Mouse (Mus musculus) hindbrain, embryonic 12.5 days (tissue): ENCODE results near the gene Borcs6. TPM values are rescaled to one million over a fixed set of nuclear protein-coding genes. Genes with fewer than 3 reads are reported as not detected.

Experiments used
- ATAC-seq: fragments of 200-750 bp; cut with Nextera tagmentation; 2 replicates; pipeline ENCODE4 v1.8.0; 2017; ENCODE audit warnings: moderate TSS enrichment; ENCODE audit not compliant: low FRiP score
- H3K27ac ChIP-seq: fragments of 300-500 bp; sonication (generic); 2 replicates; pipeline ENCODE4 v1.5.1; 2016; ENCODE audit warnings: mild to moderate bottlenecking
- H3K27me3 ChIP-seq: fragments of 300-500 bp; sonication (generic); 2 replicates; pipeline ENCODE4 v1.6.1; 2016; ENCODE audit warnings: mild to moderate bottlenecking
- H3K36me3 ChIP-seq: fragments of 300-500 bp; sonication (generic); 2 replicates; pipeline ENCODE4 v1.6.1; 2016; ENCODE audit warnings: mild to moderate bottlenecking
- H3K4me1 ChIP-seq: fragments of 300-500 bp; sonication (generic); 2 replicates; pipeline ENCODE4 v1.6.1; 2016
- H3K4me2 ChIP-seq: fragments of 300-500 bp; sonication (generic); replicated peaks from 2 replicates; pipeline ENCODE4 v1.6.1; 2016; ENCODE audit warnings: mild to moderate bottlenecking
- H3K4me3 ChIP-seq: fragments of 300-500 bp; sonication (generic); 2 replicates; pipeline ENCODE4 v1.5.1; 2016; ENCODE audit warnings: mild to moderate bottlenecking
- H3K9ac ChIP-seq: fragments of 300-500 bp; sonication (generic); 2 replicates; pipeline ENCODE4 v1.6.1; 2016; ENCODE audit warnings: mild to moderate bottlenecking, moderate library complexity
- H3K9me3 ChIP-seq: fragments of 300-500 bp; sonication (generic); replicated peaks from 2 replicates; pipeline ENCODE4 v1.6.1; 2016; ENCODE audit warnings: mild to moderate bottlenecking
- WGBS: fragments of 180-500 bp; shearing (Covaris S2); methylation state at CpG from one replicate; pipeline ENCODE4 v1.1.7; 2016; 5-methylcytosine and 5-hydroxymethylcytosine counted together
- polyA plus RNA-seq: library from polyadenylated mRNA; unstranded; fragments of >200 nt; fragmentation: Nextera tagmentation; extraction: Ambion mirVana; gene quantifications from 2 replicates; pipeline ENCODE4 v1.2.1, GENCODE M21; 2016

The Borcs6 gene
- polyA plus RNA-seq, 1 experiment from 2014 or later = 16.6 TPM

GRCm38 (mm10) chr11:69035411-69035810 lies 24.1 kb upstream of the Borcs6 start:
- ATAC-seq = no peak
- peak overlapping the region; percentile 51; the same call in 1 of the 2 replicates for H3K4me2 ChIP-seq
- peak overlapping the region; percentile 70; the same call in 1 of the 2 replicates for H3K27ac ChIP-seq
- H3K4me1 ChIP-seq = peaks cover 26% of the 10 kb centered on the region
- WGBS = 83% methylated on average over 9 of the region's 9 CpGs
- peaks cover 53% of the 10 kb centered on the region for H3K36me3 ChIP-seq
- no peaks in the 10 kb centered on the region for H3K27me3 ChIP-seq
- peak overlapping the region; percentile 2; the same call in 1 of the 2 replicates for H3K4me3 ChIP-seq
- no peaks in the 10 kb centered on the region for H3K9me3 ChIP-seq
- no peak overlapping the region; the same call in 1 of the 2 replicates for H3K9ac ChIP-seq

- Histone ChIP-seq H3K27ac (peak overlapping the region; percentile 70; the same call in 1 of the 2 replicates), H3K9ac (no peak overlapping the region; the same call in 1 of the 2 replicates), H3K4me1 (peaks cover 26% of the 10 kb centered on the region), H3K36me3 (peaks cover 48% of the 10 kb centered on the region), H3K4me3 (peak overlapping the region; percentile 2; the same call in 1 of the 2 replicates), H3K27me3 (no peaks in the 10 kb centered on the region), H3K9me3 (no peaks in the 10 kb centered on the region), H3K4me2 (peak overlapping the region; percentile 51)
- ATAC-seq = 0 out of 2 replicates have a peak, but pooled peaks have one; percentile 14
- 5% methylated on average over 8 of the region's 8 CpGs for WGBS
Measured at GRCm38 (mm10) chr11:69035849-69036248, 23.7 kb upstream of the Borcs6 start.

- peak overlapping the region; percentile 80 for H3K27ac ChIP-seq
- ATAC-seq = no peak
- no peaks in the 10 kb centered on the region for H3K27me3 ChIP-seq
Measured at GRCm38 (mm10) chr11:69036486-69037230, 22.9 kb upstream of the Borcs6 start.

GRCm38 (mm10) chr11:69037231-69038061 lies 22.1 kb upstream of the Borcs6 start:
- Histone ChIP-seq H3K4me1 (peaks cover 26% of the 10 kb centered on the region), H3K9ac (peak overlapping the region; percentile 70), H3K27me3 (no peaks in the 10 kb centered on the region), H3K36me3 (peaks cover 35% of the 10 kb centered on the region), H3K9me3 (no peaks in the 10 kb centered on the region), H3K4me3 (peak overlapping the region; percentile 65), H3K27ac (peak overlapping the region; percentile 80), H3K4me2 (peak overlapping the region; percentile 51)
- peak; percentile 15; the same call in 1 of the 2 replicates for ATAC-seq
- 1% methylated on average over 34 of the region's 34 CpGs for WGBS

More at GRCm38 (mm10) chr11:69036486-69037230, 22.9 kb upstream of the Borcs6 start:
- 8% methylated on average over 20 of the region's 20 CpGs for WGBS
- Histone ChIP-seq H3K36me3 (peaks cover 40% of the 10 kb centered on the region), H3K9ac (peak overlapping the region; percentile 70), H3K4me1 (peaks cover 26% of the 10 kb centered on the region), H3K4me2 (peak overlapping the region; percentile 51), H3K4me3 (peak overlapping the region; percentile 65), H3K9me3 (no peaks in the 10 kb centered on the region)

- Histone ChIP-seq H3K4me2 (no peak overlapping the region), H3K36me3 (peaks cover 27% of the 10 kb centered on the region), H3K27ac (no peak overlapping the region), H3K9ac (no peak overlapping the region), H3K27me3 (no peaks in the 10 kb centered on the region), H3K9me3 (no peaks in the 10 kb centered on the region), H3K4me3 (no peak overlapping the region), H3K4me1 (peaks cover 26% of the 10 kb centered on the region)
- 76% methylated on average over 5 of the region's 5 CpGs for WGBS
- ATAC-seq = no peak
Measured at GRCm38 (mm10) chr11:69038173-69038572, 21.3 kb upstream of the Borcs6 start.

- Histone ChIP-seq H3K27ac (peak within 1 kb of the TSS; percentile 74), H3K4me1 (peaks cover 14% of the 10 kb centered on the region), H3K4me2 (peak within 1 kb of the TSS; percentile 79), H3K9ac (peak within 1 kb of the TSS; percentile 56), H3K9me3 (no peaks in the 10 kb centered on the region), H3K4me3 (peak within 1 kb of the TSS; percentile 70), H3K27me3 (no peaks in the 10 kb centered on the region), H3K36me3 (peaks cover 18% of the 10 kb centered on the region; the same call in 1 of the 2 replicates)
- peak; percentile 80 for ATAC-seq
- WGBS = 1% methylated on average over 53 of the region's 54 CpGs
Measured at GRCm38 (mm10) chr11:69045531-69046394, 13.8 kb upstream of the Borcs6 start, which contains the start of gene Aurkb. Gene Aurkb, plus strand, starts transcription at chr11:69045647.

- H3K9ac ChIP-seq = peak overlapping the region; percentile 56
- no peak for ATAC-seq
- H3K4me2 ChIP-seq = peak overlapping the region; percentile 79
- H3K27me3 ChIP-seq = no peaks in the 10 kb centered on the region
- WGBS = 13% methylated on average over 9 of the region's 9 CpGs
- peaks cover 14% of the 10 kb centered on the region for H3K4me1 ChIP-seq
- H3K4me3 ChIP-seq = peak overlapping the region; percentile 70
- no peaks in the 10 kb centered on the region for H3K9me3 ChIP-seq
- H3K36me3 ChIP-seq = peaks cover 23% of the 10 kb centered on the region; the same call in 1 of the 2 replicates
- no peak overlapping the region for H3K27ac ChIP-seq
Measured at GRCm38 (mm10) chr11:69046395-69046774, 13.1 kb upstream of the Borcs6 start.

GRCm38 (mm10) chr11:69047592-69047991 lies 11.9 kb upstream of the Borcs6 start:
- Histone ChIP-seq H3K27ac (no peak overlapping the region), H3K36me3 (peaks cover 23% of the 10 kb centered on the region; the same call in 1 of the 2 replicates), H3K9me3 (no peaks in the 10 kb centered on the region), H3K4me3 (no peak overlapping the region), H3K4me1 (peaks cover 14% of the 10 kb centered on the region), H3K4me2 (peak overlapping the region; percentile 79), H3K27me3 (no peaks in the 10 kb centered on the region), H3K9ac (no peak overlapping the region)
- WGBS = 93% methylated on average over 12 of the region's 12 CpGs
- ATAC-seq = no peak

GRCm38 (mm10) chr11:69048151-69048550 lies 11.4 kb upstream of the Borcs6 start:
- Histone ChIP-seq H3K4me1 (peaks cover 14% of the 10 kb centered on the region), H3K4me3 (no peak overlapping the region), H3K9ac (no peak overlapping the region), H3K27ac (no peak overlapping the region), H3K27me3 (no peaks in the 10 kb centered on the region), H3K9me3 (no peaks in the 10 kb centered on the region), H3K4me2 (no peak overlapping the region), H3K36me3 (peaks cover 23% of the 10 kb centered on the region; the same call in 1 of the 2 replicates)
- WGBS = 93% methylated on average over 14 of the region's 14 CpGs
- ATAC-seq = no peak

- Histone ChIP-seq H3K9me3 (no peaks in the 10 kb centered on the region), H3K27me3 (no peaks in the 10 kb centered on the region), H3K36me3 (peaks cover 29% of the 10 kb centered on the region), H3K4me2 (no peak overlapping the region), H3K9ac (no peak overlapping the region), H3K4me1 (peaks cover 14% of the 10 kb centered on the region), H3K4me3 (no peak overlapping the region), H3K27ac (no peak overlapping the region)
- ATAC-seq = no peak
- 89% methylated on average over 8 of the region's 8 CpGs for WGBS
Measured at GRCm38 (mm10) chr11:69050748-69051147, 8.8 kb upstream of the Borcs6 start.

- Histone ChIP-seq H3K4me1 (peaks cover 9% of the 10 kb centered on the region), H3K9me3 (no peaks in the 10 kb centered on the region), H3K27ac (no peak overlapping the region), H3K9ac (no peak overlapping the region), H3K4me2 (no peak overlapping the region), H3K27me3 (no peaks in the 10 kb centered on the region), H3K4me3 (no peak overlapping the region), H3K36me3 (peaks cover 29% of the 10 kb centered on the region)
- ATAC-seq = no peak
- 67% methylated on average over 4 of the region's 4 CpGs for WGBS
Measured at GRCm38 (mm10) chr11:69051771-69052170, 7.7 kb upstream of the Borcs6 start.
